Mouse (Mus musculus) lung, postnatal 0 days (tissue): ENCODE data around the gene Abcc5.

Experiments used
- CTCF ChIP-seq: IDR thresholded peaks from 2 replicates; pipeline ENCODE4 v1.5.1; 2016; ENCODE audit warnings: antibody characterized with exemption, mild to moderate bottlenecking
- EP300 ChIP-seq: IDR thresholded peaks from 2 replicates; pipeline ENCODE4 v1.6.1; 2016; ENCODE audit warnings: antibody characterized with exemption, mild to moderate bottlenecking, control low read depth

GRCm38 (mm10) chr16:20427566-20427965 is 1.4 kb upstream of the Abcc5 start:
- no peak for TF ChIP-seq EP300
- no peak for TF ChIP-seq CTCF
